Mouse (Mus musculus): ENCODE results near the gene Sgce. TPM values are rescaled to one million over a fixed set of nuclear protein-coding genes. Genes with fewer than 3 reads are reported as not detected.

Gene Sgce
- polyA plus RNA-seq, 1 experiment: 14.8 TPM

- TF ChIP-seq CTCF (IDR thresholded peaks at IDR 0.05; ENCODE audit: control insufficient read depth, insufficient read depth, insufficient read length): no peak
- TF ChIP-seq USF1 (IDR thresholded peaks at IDR 0.05; ENCODE audit: low read depth): no peak
- TF ChIP-seq MAX (IDR thresholded peaks at IDR 0.05): no peak
- TF ChIP-seq MYOD1 (IDR thresholded peaks at IDR 0.05; ENCODE audit: control insufficient read depth, insufficient read length, low read depth): no peak
- no peak for TF ChIP-seq FOSL1 (IDR thresholded peaks at IDR 0.05; ENCODE audit: insufficient read depth, low read length, poor library complexity, severe bottlenecking)
- TF ChIP-seq CEBPB (IDR thresholded peaks at IDR 0.05; ENCODE audit: low read depth): no peak
- TF ChIP-seq MYOG (IDR thresholded peaks at IDR 0.05; ENCODE audit: control insufficient read depth, extremely low read depth, insufficient read length): no peak
- Histone ChIP-seq H3K4me3 (ENCODE audit: insufficient read depth, poor library complexity, severe bottlenecking) (no peak overlapping the region), H3K79me3 (ENCODE audit: low read depth) (no peaks in the 10 kb centered on the region), H3K79me2 (ENCODE audit: control insufficient read depth, insufficient read depth) (no peaks in the 10 kb centered on the region), H3K27me3 (ENCODE audit: control insufficient read depth, insufficient read depth, insufficient read length) (no peaks in the 10 kb centered on the region), H3ac (ENCODE audit: control insufficient read depth, insufficient read length, low read depth) (no peak overlapping the region), H3K36me3 (ENCODE audit: control insufficient read depth, insufficient read depth) (no peaks in the 10 kb centered on the region)
These were observed 69.6 kb downstream of the Sgce start for GRCm38 (mm10) chr6:4677356-4677761.

GRCm38 (mm10) chr6:4665154-4665553 lies 81.9 kb downstream of the Sgce start:
- Histone ChIP-seq H3K36me3 (ENCODE audit: control insufficient read depth, insufficient read depth) (no peaks in the 10 kb centered on the region), H3K79me2 (ENCODE audit: control insufficient read depth, insufficient read depth) (no peaks in the 10 kb centered on the region), H3K27me3 (ENCODE audit: control insufficient read depth, insufficient read depth, insufficient read length) (no peaks in the 10 kb centered on the region), H3K79me3 (ENCODE audit: low read depth) (no peaks in the 10 kb centered on the region), H3ac (ENCODE audit: control insufficient read depth, insufficient read length, low read depth) (no peak overlapping the region), H3K4me3 (ENCODE audit: insufficient read depth, poor library complexity, severe bottlenecking) (no peak overlapping the region)
- TF ChIP-seq USF1 (IDR thresholded peaks at IDR 0.05; ENCODE audit: low read depth) (no peak), MAX (IDR thresholded peaks at IDR 0.05) (no peak), CTCF (IDR thresholded peaks at IDR 0.05; ENCODE audit: control insufficient read depth, insufficient read depth, insufficient read length) (no peak), MYOD1 (IDR thresholded peaks at IDR 0.05; ENCODE audit: control insufficient read depth, insufficient read length, low read depth) (no peak), FOSL1 (IDR thresholded peaks at IDR 0.05; ENCODE audit: insufficient read depth, low read length, poor library complexity, severe bottlenecking) (no peak), CEBPB (IDR thresholded peaks at IDR 0.05; ENCODE audit: low read depth) (no peak), MYOG (IDR thresholded peaks at IDR 0.05; ENCODE audit: control insufficient read depth, extremely low read depth, insufficient read length) (no peak)

- Histone ChIP-seq H3K4me3 (ENCODE audit: insufficient read depth, poor library complexity, severe bottlenecking) (no peak overlapping the region), H3K27me3 (ENCODE audit: control insufficient read depth, insufficient read depth, insufficient read length) (no peaks in the 10 kb centered on the region), H3K79me3 (ENCODE audit: low read depth) (no peaks in the 10 kb centered on the region), H3K79me2 (ENCODE audit: control insufficient read depth, insufficient read depth) (no peaks in the 10 kb centered on the region), H3K36me3 (ENCODE audit: control insufficient read depth, insufficient read depth) (no peaks in the 10 kb centered on the region), H3ac (ENCODE audit: control insufficient read depth, insufficient read length, low read depth) (no peak overlapping the region)
- TF ChIP-seq USF1 (IDR thresholded peaks at IDR 0.05; ENCODE audit: low read depth) (no peak), MYOG (IDR thresholded peaks at IDR 0.05; ENCODE audit: control insufficient read depth, extremely low read depth, insufficient read length) (no peak), CEBPB (IDR thresholded peaks at IDR 0.05; ENCODE audit: low read depth) (peak; percentile 27), MAX (IDR thresholded peaks at IDR 0.05) (no peak), MYOD1 (IDR thresholded peaks at IDR 0.05; ENCODE audit: control insufficient read depth, insufficient read length, low read depth) (no peak), FOSL1 (IDR thresholded peaks at IDR 0.05; ENCODE audit: insufficient read depth, low read length, poor library complexity, severe bottlenecking) (no peak)
These were observed 82.7 kb downstream of the Sgce start for GRCm38 (mm10) chr6:4664313-4664712.

GRCm38 (mm10) chr6:4663516-4663915 lies 83.5 kb downstream of the Sgce start:
- Histone ChIP-seq H3K4me3 (ENCODE audit: insufficient read depth, poor library complexity, severe bottlenecking) (no peak overlapping the region), H3K79me3 (ENCODE audit: low read depth) (no peaks in the 10 kb centered on the region), H3K79me2 (ENCODE audit: control insufficient read depth, insufficient read depth) (no peaks in the 10 kb centered on the region), H3K27me3 (ENCODE audit: control insufficient read depth, insufficient read depth, insufficient read length) (no peaks in the 10 kb centered on the region), H3ac (ENCODE audit: control insufficient read depth, insufficient read length, low read depth) (no peak overlapping the region), H3K36me3 (ENCODE audit: control insufficient read depth, insufficient read depth) (no peaks in the 10 kb centered on the region)
- TF ChIP-seq CEBPB (IDR thresholded peaks at IDR 0.05; ENCODE audit: low read depth) (no peak), MYOG (IDR thresholded peaks at IDR 0.05; ENCODE audit: control insufficient read depth, extremely low read depth, insufficient read length) (no peak), USF1 (IDR thresholded peaks at IDR 0.05; ENCODE audit: low read depth) (no peak), FOSL1 (IDR thresholded peaks at IDR 0.05; ENCODE audit: insufficient read depth, low read length, poor library complexity, severe bottlenecking) (no peak), MAX (IDR thresholded peaks at IDR 0.05) (no peak), CTCF (IDR thresholded peaks at IDR 0.05; ENCODE audit: control insufficient read depth, insufficient read depth, insufficient read length) (no peak), MYOD1 (IDR thresholded peaks at IDR 0.05; ENCODE audit: control insufficient read depth, insufficient read length, low read depth) (no peak)

GRCm38 (mm10) chr6:4658861-4659260 lies 88.1 kb downstream of the Sgce start:
- Histone ChIP-seq H3K79me3 (ENCODE audit: low read depth) (no peaks in the 10 kb centered on the region), H3K27me3 (ENCODE audit: control insufficient read depth, insufficient read depth, insufficient read length) (no peaks in the 10 kb centered on the region), H3ac (ENCODE audit: control insufficient read depth, insufficient read length, low read depth) (no peak overlapping the region), H3K4me3 (ENCODE audit: insufficient read depth, poor library complexity, severe bottlenecking) (no peak overlapping the region), H3K36me3 (ENCODE audit: control insufficient read depth, insufficient read depth) (no peaks in the 10 kb centered on the region), H3K79me2 (ENCODE audit: control insufficient read depth, insufficient read depth) (no peaks in the 10 kb centered on the region)
- TF ChIP-seq CTCF (IDR thresholded peaks at IDR 0.05; ENCODE audit: control insufficient read depth, insufficient read depth, insufficient read length) (no peak), USF1 (IDR thresholded peaks at IDR 0.05; ENCODE audit: low read depth) (no peak), CEBPB (IDR thresholded peaks at IDR 0.05; ENCODE audit: low read depth) (no peak), MYOG (IDR thresholded peaks at IDR 0.05; ENCODE audit: control insufficient read depth, extremely low read depth, insufficient read length) (no peak)

- Histone ChIP-seq H3K79me3 (ENCODE audit: low read depth) (no peaks in the 10 kb centered on the region), H3K36me3 (ENCODE audit: control insufficient read depth, insufficient read depth) (no peaks in the 10 kb centered on the region), H3K27me3 (ENCODE audit: control insufficient read depth, insufficient read depth, insufficient read length) (no peaks in the 10 kb centered on the region), H3K79me2 (ENCODE audit: control insufficient read depth, insufficient read depth) (no peaks in the 10 kb centered on the region), H3K4me3 (ENCODE audit: insufficient read depth, poor library complexity, severe bottlenecking) (no peak overlapping the region), H3ac (ENCODE audit: control insufficient read depth, insufficient read length, low read depth) (no peak overlapping the region)
- TF ChIP-seq CEBPB (IDR thresholded peaks at IDR 0.05; ENCODE audit: low read depth) (no peak), MAX (IDR thresholded peaks at IDR 0.05) (no peak), USF1 (IDR thresholded peaks at IDR 0.05; ENCODE audit: low read depth) (no peak), FOSL1 (IDR thresholded peaks at IDR 0.05; ENCODE audit: insufficient read depth, low read length, poor library complexity, severe bottlenecking) (no peak), MYOD1 (IDR thresholded peaks at IDR 0.05; ENCODE audit: control insufficient read depth, insufficient read length, low read depth) (no peak), CTCF (IDR thresholded peaks at IDR 0.05; ENCODE audit: control insufficient read depth, insufficient read depth, insufficient read length) (no peak)
These were observed 91.1 kb downstream of the Sgce start for GRCm38 (mm10) chr6:4655924-4656323.
